Mouse (Mus musculus) CH12F3 (cell line): Measurements from ENCODE around the gene Gm43302.
"Not testable (repeated sequence)": the region's sequence is repeated elsewhere in the genome, so short reads cannot be mapped to it uniquely, and the experiment has no call there.

Experiments used
- in situ Hi-C: fragments of 300-500 bp; cut with MboI; formaldehyde crosslinking; loops from 2 replicates; pipeline ENCODE4 v1.14.3; 2020; ENCODE audit warnings: low sequenced_read_pairs

Gm43302 gene

GRCm38 (mm10) chr5:105200791-105201355 lies 92.6 kb downstream of the Gm43302 start:
- in situ Hi-C loops = not testable (repeated sequence)

- in situ Hi-C loops = not testable (repeated sequence)
These were observed 94.3 kb downstream of the Gm43302 start for GRCm38 (mm10) chr5:105199149-105199548.

GRCm38 (mm10) chr5:105197915-105198560 lies 95.5 kb downstream of the Gm43302 start:
- in situ Hi-C loops = not testable (repeated sequence)

GRCm38 (mm10) chr5:105196308-105196707 lies 97.2 kb downstream of the Gm43302 start:
- in situ Hi-C loops = not testable (repeated sequence)

- in situ Hi-C loops = not testable (repeated sequence)
These were observed 101.0 kb downstream of the Gm43302 start for GRCm38 (mm10) chr5:105192536-105192935.

GRCm38 (mm10) chr5:105181446-105181845 lies 112.0 kb downstream of the Gm43302 start:
- in situ Hi-C loops = no loop called here
